Comparison of ENCODE assay signal across 12 mouse cellular contexts in genomic region chr17:29434074-29434944, GRCm38 (mm10). TPM values are rescaled to one million over a fixed set of nuclear protein-coding genes. Genes with fewer than 3 reads are reported as not detected.
A peak's percentile ranks its signal among the peaks of the same experiment; 100 is the strongest.
DNase-seq lines count a peak whose midpoint lies in the region; ATAC-seq and TF ChIP-seq lines count a peak whose summit lies in the region.
"Had no signal": no experiment of that assay in that cellular context is flagged by ENCODE, and none has a peak within 500 bp of the region (broad histone marks: within the 10 kb centered on the region; RNA-seq: fewer than 3 reads in every experiment).

No protein-coding gene starts in this region.

- in situ Hi-C loops in CH12.LX (cut with MboI; ENCODE audit: low pct_ligation_motif_present, low pct_unique_long_range_greater_than_20kb, low sequenced_read_pairs), result loop anchor here (5.0 kb wide), 1 partner anchor 37 kb away; no protein-coding TSS in a partner anchor

- 0 out of 2 replicates have a peak, but pooled peaks cover 3% of the 10 kb centered on the region for H3K9me3 ChIP-seq in hindbrain, embryonic 10.5 days
- no peaks in the 10 kb centered on the region for H3K9me3 ChIP-seq in hindbrain, embryonic 14.5 days (ENCODE audit: control insufficient read depth, low read length)
- H3K9me3 ChIP-seq in CH12.LX (replicated peaks; ENCODE audit: low read length), result peaks cover 4% of the 10 kb centered on the region
- H3K9me3 ChIP-seq in embryonic facial prominence, embryonic 10.5 days, result no peaks in the 10 kb centered on the region
- H3K9me3 ChIP-seq: forebrain, embryonic 13.5 days had no signal

- TF ChIP-seq POLR2A in CH12.LX (IDR thresholded peaks at IDR 0.05; ENCODE audit: low read depth, low read length), result 0 out of 2 replicates have a peak, but pooled peaks have one; percentile 19

- no peak overlapping the region for H3K9ac ChIP-seq in hindbrain, embryonic 14.5 days
- peak overlapping the region; percentile 58 for H3K9ac ChIP-seq in CH12.LX (ENCODE audit: insufficient read depth, low read depth)
- H3K9ac ChIP-seq: forebrain, embryonic 13.5 days had no signal

- no peak for ATAC-seq in hindbrain, embryonic 14.5 days (ENCODE audit: low FRiP score)
- ATAC-seq: forebrain, embryonic 13.5 days; hindbrain, embryonic 16.5 days had no signal

- H3K27me3 ChIP-seq in hindbrain, embryonic 10.5 days (ENCODE audit: insufficient read depth, poor library complexity, severe bottlenecking), result no peaks in the 10 kb centered on the region
- no peaks in the 10 kb centered on the region for H3K27me3 ChIP-seq in hindbrain, embryonic 14.5 days (ENCODE audit: control insufficient read depth, insufficient read depth, low read length)
- H3K27me3 ChIP-seq in CH12.LX (replicated peaks), result no peaks in the 10 kb centered on the region
- no peaks in the 10 kb centered on the region for H3K27me3 ChIP-seq in embryonic facial prominence, embryonic 10.5 days (replicated peaks; ENCODE audit: low read depth, poor library complexity, severe bottlenecking)
- H3K27me3 ChIP-seq: forebrain, embryonic 13.5 days had no signal

- H3K27ac ChIP-seq in hindbrain, embryonic 10.5 days, result peak overlapping the region; percentile 60
- H3K27ac ChIP-seq in hindbrain, embryonic 14.5 days, result no peak overlapping the region
- H3K27ac ChIP-seq in CH12.LX (ENCODE audit: insufficient read depth, low read depth), result peak overlapping the region; percentile 82
- H3K27ac ChIP-seq in embryonic facial prominence, embryonic 10.5 days (replicated peaks), result peak overlapping the region; percentile 66
- H3K27ac ChIP-seq: forebrain, embryonic 13.5 days; gastrocnemius, adult 2 months had no signal

- no peak overlapping the region for H3K4me3 ChIP-seq in hindbrain, embryonic 10.5 days
- H3K4me3 ChIP-seq in hindbrain, embryonic 14.5 days (replicated peaks; ENCODE audit: low read length), result no peak overlapping the region
- peak overlapping the region; percentile 68 to 88 (median 83) for H3K4me3 ChIP-seq in CH12.LX (replicated peaks in 1 of 3; ENCODE audit: low read depth in 2 of 3, low read length in 2 of 3, poor library complexity in 1 of 3)
- no peak overlapping the region for H3K4me3 ChIP-seq in embryonic facial prominence, embryonic 10.5 days
- H3K4me3 ChIP-seq: forebrain, embryonic 13.5 days; gastrocnemius, adult 2 months had no signal

- 73% methylated on average over 20 of the region's 20 CpGs for WGBS in hindbrain, embryonic 10.5 days
- 62% methylated on average over 20 of the region's 20 CpGs for WGBS in hindbrain, embryonic 14.5 days
- WGBS in embryonic facial prominence, embryonic 10.5 days, result 81% methylated on average over 20 of the region's 20 CpGs

- H3K4me2 ChIP-seq in hindbrain, embryonic 14.5 days (replicated peaks), result no peak overlapping the region
- peak overlapping the region; percentile 85 for H3K4me2 ChIP-seq in CH12.LX (ENCODE audit: insufficient read depth, low read depth, poor library complexity, severe bottlenecking)
- H3K4me2 ChIP-seq: forebrain, embryonic 13.5 days had no signal

- TF ChIP-seq EP300 in CH12.LX (IDR thresholded peaks at IDR 0.05; ENCODE audit: low read length), result peak; percentile 39; the same call in 1 of the 2 replicates

- H3K36me3 ChIP-seq in hindbrain, embryonic 10.5 days, result no peaks in the 10 kb centered on the region
- H3K36me3 ChIP-seq in hindbrain, embryonic 14.5 days (replicated peaks; ENCODE audit: control insufficient read depth, insufficient read depth), result no peaks in the 10 kb centered on the region
- H3K36me3 ChIP-seq in CH12.LX (replicated peaks in 1 of 2; ENCODE audit: control insufficient read depth in 1 of 2, insufficient read depth in 1 of 2, low read length in 1 of 2), result peaks cover 3 to 39% of the 10 kb centered on the region in 2 experiments
- H3K36me3 ChIP-seq in embryonic facial prominence, embryonic 10.5 days (replicated peaks), result no peaks in the 10 kb centered on the region

- H3K79me2 ChIP-seq in CH12.LX (replicated peaks; ENCODE audit: control insufficient read depth, extremely low read depth, insufficient read depth, poor library complexity, severe bottlenecking), result peaks cover 16% of the 10 kb centered on the region

- dilution Hi-C loops in CH12.LX (cut with MboI; ENCODE audit: extremely low pct_ligation_motif_present, extremely low pct_unique_long_range_greater_than_20kb, low sequenced_read_pairs), result no loop called here

- TF ChIP-seq CTCF in CH12.LX (conservative IDR thresholded peaks at IDR 0.05 in 1 of 2, IDR thresholded peaks at IDR 0.05 in 1 of 2; ENCODE audit: low read depth in 2 of 2, low read length in 2 of 2), result no peak

- no peak for TF ChIP-seq RAD21 in CH12.LX (IDR thresholded peaks at IDR 0.05; ENCODE audit: low read depth, low read length)

- DNase-seq in adrenal gland, adult (ENCODE audit: inconsistent age in 2 of 2, low spot score in 1 of 2), result peak; percentile 82 to 89
- no peak for DNase-seq in adrenal gland, adult 18-20 months (ENCODE audit: low spot score in 2 of 2)
- DNase-seq in hindbrain, embryonic 10.5 days (ENCODE audit: low spot score), result no peak
- no peak for DNase-seq in hindbrain, embryonic 14.5 days (ENCODE audit: low spot score)
- DNase-seq in CH12.LX (ENCODE audit: extremely low read depth), result no peak
- DNase-seq in embryonic facial prominence, embryonic 10.5 days (ENCODE audit: low spot score), result no peak
- no peak for DNase-seq in retina, postnatal 1 day
- DNase-seq in right cerebral cortex, postnatal 25 days, result no peak
- DNase-seq: cerebellum, adult 9-10 months; gastrocnemius, adult 2 months had no signal

- peaks cover 67% of the 10 kb centered on the region for H3K4me1 ChIP-seq in hindbrain, embryonic 10.5 days (replicated peaks)
- H3K4me1 ChIP-seq in hindbrain, embryonic 14.5 days (replicated peaks; ENCODE audit: control insufficient read depth, insufficient read depth, low read length), result peaks cover 14% of the 10 kb centered on the region
- peaks cover 21 to 46% of the 10 kb centered on the region in 2 experiments for H3K4me1 ChIP-seq in CH12.LX (ENCODE audit: control insufficient read depth in 1 of 2, insufficient read depth in 2 of 2)
- H3K4me1 ChIP-seq in embryonic facial prominence, embryonic 10.5 days, result peaks cover 60% of the 10 kb centered on the region

TF ChIP-seq in CH12.LX, 34 proteins besides CTCF, POLR2A, EP300 and RAD21 (continues in another document):
- TF ChIP-seq MAZ (IDR thresholded peaks at IDR 0.05; ENCODE audit: low read depth, low read length) (no peak), MYC (IDR thresholded peaks at IDR 0.05; ENCODE audit: low read depth, low read length) (peak; percentile 69), NRF1 (IDR thresholded peaks at IDR 0.05; ENCODE audit: low read depth, low read length) (no peak), ZMIZ1 (IDR thresholded peaks at IDR 0.05; ENCODE audit: low read depth, low read length) (0 out of 2 replicates have a peak, but pooled peaks have one; percentile 36), E2F4 (IDR thresholded peaks at IDR 0.05; ENCODE audit: insufficient replicate concordance, low read depth, low read length) (no peak), UBTF (IDR thresholded peaks at IDR 0.05; ENCODE audit: low read depth, low read length) (no peak), ZC3H11A (IDR thresholded peaks at IDR 0.05; ENCODE audit: low read depth, low read length) (no peak), POLR2AphosphoS2 (IDR thresholded peaks at IDR 0.05; ENCODE audit: low read depth, low read length) (peak; percentile 53), MAFK (IDR thresholded peaks at IDR 0.05; ENCODE audit: insufficient replicate concordance, low read length) (0 out of 2 replicates have a peak, but pooled peaks have one; percentile 10), ELF1 (IDR thresholded peaks at IDR 0.05; ENCODE audit: low read depth, low read length) (0 out of 2 replicates have a peak, but pooled peaks have one; percentile 31), CHD1 (IDR thresholded peaks at IDR 0.05; ENCODE audit: low read depth, low read length) (peak; percentile 92; the same call in 1 of the 2 replicates), MAX (IDR thresholded peaks at IDR 0.05; ENCODE audit: low read length) (peak; percentile 73), ETS1 (conservative IDR thresholded peaks at IDR 0.05; ENCODE audit: low read depth, low read length) (peak; percentile 51), JUN (IDR thresholded peaks at IDR 0.05; ENCODE audit: insufficient read depth, low read depth, low read length) (no peak), SIN3A (IDR thresholded peaks at IDR 0.05; ENCODE audit: low read length) (peak; percentile 91), HCFC1 (IDR thresholded peaks at IDR 0.05; ENCODE audit: low read depth, low read length) (no peak; the same call in 1 of the 2 replicates), PAX5 (IDR thresholded peaks at IDR 0.05; ENCODE audit: low read length) (no peak), JUND (conservative IDR thresholded peaks at IDR 0.05; ENCODE audit: low read depth, low read length) (no peak), USF1 (IDR thresholded peaks at IDR 0.05; ENCODE audit: low read depth, low read length) (no peak), GABPA (IDR thresholded peaks at IDR 0.05; ENCODE audit: insufficient replicate concordance, low read depth, low read length) (no peak), MXI1 (IDR thresholded peaks at IDR 0.05; ENCODE audit: low read depth, low read length) (peak; percentile 82), USF2 (conservative IDR thresholded peaks at IDR 0.05; ENCODE audit: low read depth, low read length) (no peak), NELFE (IDR thresholded peaks at IDR 0.05; ENCODE audit: low read depth, low read length) (peak; percentile 36; the same call in 1 of the 2 replicates), CHD2 (IDR thresholded peaks at IDR 0.05; ENCODE audit: low read length) (peak; percentile 31; the same call in 1 of the 2 replicates), RCOR1 (conservative IDR thresholded peaks at IDR 0.05; ENCODE audit: low read depth, low read length) (peak; percentile 50; the same call in 1 of the 2 replicates), ZKSCAN1 (IDR thresholded peaks at IDR 0.05; ENCODE audit: borderline replicate concordance, low read depth, low read length) (no peak), SMC3 (IDR thresholded peaks at IDR 0.05; ENCODE audit: low read depth, low read length) (no peak), MEF2A (IDR thresholded peaks at IDR 0.05; ENCODE audit: borderline replicate concordance, low read depth, low read length) (0 out of 2 replicates have a peak, but pooled peaks have one; percentile 32), TBP (conservative IDR thresholded peaks at IDR 0.05; ENCODE audit: low read depth, low read length) (no peak)

RNA-seq across cellular contexts. Expression of gene Pim1, which starts 56.2 kb away (rescaled TPM):
- 100 to 1,000 TPM; 132 to 171 TPM for total RNA-seq in adrenal gland, adult 18-20 months (2021)
- polyA plus RNA-seq in hindbrain, embryonic 10.5 days (2016; fragmentation: Nextera tagmentation; extraction: Ambion mirVana), result 25.0 and 30.5 TPM in 2 replicates
- polyA plus RNA-seq in hindbrain, embryonic 14.5 days (2014; fragmentation: Nextera tagmentation; extraction: Ambion mirVana), result 6.4 and 7.8 TPM in 2 replicates
- total RNA-seq in CH12.LX (2012; rRNA removed), result 141 and 178 TPM in 2 replicates
- 72.7 and 75.8 TPM in 2 replicates for total RNA-seq in CH12.LX (2014; rRNA removed)
- polyA plus RNA-seq in CH12.LX (2012; ENCODE audit: insufficient read length, low read depth), result 121 and 133 TPM in 2 replicates
- 31.6 and 33.2 TPM in 2 replicates for polyA plus RNA-seq in embryonic facial prominence, embryonic 10.5 days (2016; fragmentation: Nextera tagmentation; extraction: Ambion mirVana)

Comparison
In these comparisons a context has a peak if more than half of its experiments do, and no peak if none do; other contexts are left out.
1. DNase-seq: peak in adrenal gland, adult (2 of 2); none in adrenal gland, adult 18-20 months (0 of 2), hindbrain, embryonic 10.5 days (single experiment), hindbrain, embryonic 14.5 days (single experiment), CH12.LX (single experiment), embryonic facial prominence, embryonic 10.5 days (single experiment), retina, postnatal 1 day (single experiment) and right cerebral cortex, postnatal 25 days (single experiment).
2. H3K4me3 ChIP-seq: peak in CH12.LX (3 of 3); none in hindbrain, embryonic 10.5 days (single experiment), hindbrain, embryonic 14.5 days (single experiment) and embryonic facial prominence, embryonic 10.5 days (single experiment).